Mouse (Mus musculus): ENCODE measurements at regions not wholly inside any gene's neighbourhood (a gene's known extent, or its start where the extent isn't known, plus 50 kb on each side); places are given as distances from the start of the nearest gene placed in this dataset.

DNA sequence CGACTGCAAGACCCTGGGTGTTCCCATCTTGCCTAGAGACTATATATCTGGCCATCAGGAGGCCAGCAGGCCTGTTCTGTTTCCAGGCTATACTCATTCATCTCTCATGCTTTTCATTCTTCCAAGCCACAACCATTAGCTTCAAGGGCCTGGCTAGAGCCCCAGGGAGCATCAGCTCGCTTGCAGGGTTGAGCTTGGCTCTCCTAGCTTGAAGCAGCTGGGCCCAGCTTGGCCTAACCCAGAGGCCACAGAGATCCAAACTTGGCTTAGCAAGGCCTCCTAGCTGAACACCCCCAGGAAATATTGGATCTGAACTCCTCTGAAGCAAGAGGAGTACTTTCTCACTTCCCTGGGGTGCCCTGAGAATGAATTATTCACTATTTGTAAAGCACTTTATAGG, 50.3 kb upstream of the 3425401B19Rik start:
- DNase-seq: peak; percentile 65 to 72
